Mouse (Mus musculus): ENCODE measurements around the gene Gm9602.
"Not testable (repeated sequence)": the region's sequence is repeated elsewhere in the genome, so short reads cannot be mapped to it uniquely, and the experiment has no call there.

DNA sequence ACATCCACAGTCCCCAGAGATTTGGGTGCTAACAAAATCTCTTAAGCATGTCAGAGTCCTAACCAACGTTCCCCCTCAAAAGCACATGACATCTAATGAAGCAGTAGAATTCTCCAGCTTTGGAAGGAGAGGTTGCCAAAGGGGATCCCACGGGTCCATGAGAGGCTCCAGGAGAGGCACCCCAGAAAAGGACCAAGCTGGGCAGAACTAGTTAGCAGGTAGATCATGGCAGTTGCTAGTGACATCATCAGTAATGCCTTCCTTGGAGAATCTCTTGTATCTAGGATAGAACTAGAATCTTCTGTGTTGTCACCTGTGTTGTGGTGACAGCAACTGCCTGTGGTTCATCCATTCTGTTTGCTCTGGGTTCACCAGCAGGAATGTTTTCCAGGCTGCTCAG, at the start of gene Gm9602:
- TF ChIP-seq CTCF, EP300 (IDR thresholded peaks at IDR 0.05; ENCODE audit: low read depth): not testable (repeated sequence)
